Mouse (Mus musculus) layer of hippocampus, adult 11-12 months (tissue): ENCODE results near the gene Stkld1.
"Not testable (repeated sequence)": the region's sequence is repeated elsewhere in the genome, so short reads cannot be mapped to it uniquely, and the experiment has no call there.

Experiments used
- DNase-seq: peaks from one replicate; pipeline ENCODE4 v3.0.0; 2022; ENCODE audit warnings: low spot score

Gene Stkld1

DNA sequence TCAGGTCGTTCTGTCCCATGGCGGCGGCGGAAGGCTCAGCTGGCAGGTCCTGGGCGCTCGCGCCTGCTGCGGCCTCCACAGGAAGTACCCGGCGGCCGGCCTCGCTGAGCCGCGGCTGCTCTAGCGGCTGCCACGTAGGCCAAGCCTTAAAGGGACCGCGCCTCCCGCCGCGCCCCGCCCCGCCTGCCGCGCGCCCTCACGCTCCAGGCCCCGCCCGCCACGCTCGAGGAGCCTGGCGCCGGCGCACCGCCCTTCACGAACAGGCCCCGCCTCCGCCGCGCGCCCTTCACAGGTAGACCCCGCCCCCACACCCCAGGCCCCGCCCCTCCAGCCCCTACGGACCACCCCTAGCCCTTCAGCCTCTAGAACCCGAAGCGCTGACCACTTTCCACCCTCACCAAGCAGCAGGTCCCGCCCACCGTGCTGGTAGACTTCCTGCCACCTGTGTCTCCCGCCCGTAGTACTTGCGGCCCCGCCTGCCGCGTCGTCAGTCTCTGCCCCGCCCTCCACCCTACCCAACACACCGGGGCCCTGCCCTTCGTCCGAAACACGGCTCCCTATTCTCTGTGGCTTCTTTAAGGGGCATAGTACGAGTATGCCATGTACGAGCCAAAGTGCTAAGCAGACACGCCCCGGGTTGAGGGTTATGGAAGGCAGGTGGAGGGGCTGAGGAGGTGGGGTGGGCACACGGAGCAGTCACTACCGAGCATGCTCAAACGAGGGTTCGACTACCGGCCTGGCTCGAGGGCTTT, at the start of gene Stkld1, which contains the start of gene Surf4:
Stkld1 (plus strand) TSS at position 744 of the 752 bp plus-strand sequence.
Surf4 (minus strand) TSS at position 625 of the 752 bp plus-strand sequence.
- peak; percentile 92 for DNase-seq

DNA sequence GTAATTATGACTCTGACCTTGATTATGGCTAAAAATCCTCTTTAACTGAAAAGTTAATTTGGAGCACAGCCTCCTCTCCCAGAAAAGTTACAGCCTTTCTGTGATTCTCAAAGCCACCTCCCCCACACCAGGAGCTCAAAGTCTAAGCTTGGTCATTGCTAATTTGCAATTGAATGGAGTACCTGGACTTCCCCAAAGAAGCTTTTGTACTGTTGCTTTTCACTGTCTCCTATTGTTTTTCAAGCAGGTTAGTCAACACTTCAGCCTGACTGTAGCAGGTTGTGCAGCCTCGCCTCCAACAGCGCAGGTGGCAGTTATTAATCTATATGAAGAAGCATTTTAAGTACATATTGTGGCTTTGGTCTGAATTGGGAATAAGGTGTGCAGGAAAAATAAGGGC, 48.3 kb upstream of the Stkld1 start:
- DNase-seq: not testable (repeated sequence)

DNA sequence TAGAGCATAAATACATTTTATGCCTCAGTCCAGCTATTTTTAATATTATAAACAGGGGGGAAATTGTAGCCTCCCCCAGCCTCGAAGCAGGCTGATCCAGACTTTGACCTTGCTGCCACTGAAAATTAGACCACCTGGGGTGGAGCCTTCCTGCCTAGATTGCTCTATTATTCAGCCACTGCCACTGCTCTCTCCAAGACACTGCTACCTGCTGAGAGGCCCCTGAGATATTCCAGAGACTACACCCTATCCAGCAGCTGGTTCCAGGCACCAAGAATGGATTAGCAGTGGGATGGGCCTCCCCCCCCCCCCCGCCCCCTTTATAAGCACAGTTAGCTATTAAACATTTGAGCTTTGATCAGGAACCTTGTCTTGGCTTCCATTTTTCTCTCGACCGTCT, 47.7 kb upstream of the Stkld1 start:
- not testable (repeated sequence) for DNase-seq

DNA sequence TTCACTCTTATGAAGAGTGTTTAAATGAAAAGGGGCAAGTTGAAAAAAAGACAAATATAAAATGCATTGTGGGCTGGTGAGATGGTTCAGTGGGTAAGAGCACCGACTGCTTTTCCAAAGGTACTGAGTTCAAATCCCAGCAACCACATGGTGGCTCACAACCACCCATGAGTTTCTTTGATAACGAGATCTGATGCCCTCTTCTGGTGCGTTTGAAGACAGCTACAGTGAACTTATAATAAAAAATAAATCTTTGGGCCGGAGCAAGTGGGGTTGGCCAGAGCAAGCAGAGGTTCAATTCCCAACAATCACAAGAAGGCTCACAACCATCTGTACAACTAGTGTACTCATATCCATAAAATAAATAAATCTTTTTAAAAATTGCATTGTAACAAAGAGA, 37.9 kb upstream of the Stkld1 start:
- DNase-seq: no peak

DNA sequence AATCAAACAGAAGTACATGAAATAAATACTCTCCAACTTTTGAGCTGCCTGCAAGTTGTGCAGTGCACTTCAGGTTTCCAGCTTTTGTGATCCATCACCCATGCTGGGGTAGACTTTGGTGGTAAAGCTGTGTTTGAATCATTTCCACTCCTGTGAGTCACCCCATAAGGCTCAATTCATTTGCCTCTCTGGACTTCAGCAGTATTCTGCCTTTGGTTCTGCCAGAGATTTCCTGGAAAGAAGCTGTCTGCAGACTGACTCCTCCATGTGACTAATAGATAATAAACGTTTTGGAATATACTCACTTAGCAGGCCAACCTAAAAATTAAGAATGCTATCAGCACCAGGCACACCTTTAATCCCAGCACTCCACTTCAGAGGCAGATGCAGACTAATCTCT, 33.1 kb upstream of the Stkld1 start:
- DNase-seq: no peak

DNA sequence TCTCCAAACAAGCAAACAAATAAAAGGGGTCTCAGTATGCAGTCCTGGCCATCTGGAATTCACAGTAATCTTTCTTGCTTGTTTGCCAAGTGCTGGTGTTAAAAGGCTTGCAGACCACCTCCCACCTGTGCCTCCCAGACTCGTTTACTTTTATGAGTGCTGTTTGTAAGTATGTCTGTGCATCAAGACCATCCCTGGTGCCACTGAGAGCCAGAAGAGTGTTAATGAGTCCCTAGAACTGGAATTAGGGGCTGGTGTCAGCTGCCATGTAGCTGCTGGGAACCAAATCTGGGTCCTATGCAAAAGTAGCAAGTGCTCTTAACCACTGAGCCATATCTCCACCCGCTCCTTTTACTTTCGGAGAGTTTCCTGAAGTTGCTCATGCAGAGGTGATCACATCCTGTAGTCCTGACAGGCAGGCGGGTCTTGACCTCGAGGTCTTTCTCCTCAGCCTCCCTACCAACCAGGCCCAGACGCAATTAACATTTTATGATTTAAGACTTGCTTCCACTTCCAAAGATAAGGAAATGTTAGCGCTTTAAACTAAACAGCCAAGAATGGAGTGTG, 31.9 kb upstream of the Stkld1 start:
- DNase-seq: no peak

DNA sequence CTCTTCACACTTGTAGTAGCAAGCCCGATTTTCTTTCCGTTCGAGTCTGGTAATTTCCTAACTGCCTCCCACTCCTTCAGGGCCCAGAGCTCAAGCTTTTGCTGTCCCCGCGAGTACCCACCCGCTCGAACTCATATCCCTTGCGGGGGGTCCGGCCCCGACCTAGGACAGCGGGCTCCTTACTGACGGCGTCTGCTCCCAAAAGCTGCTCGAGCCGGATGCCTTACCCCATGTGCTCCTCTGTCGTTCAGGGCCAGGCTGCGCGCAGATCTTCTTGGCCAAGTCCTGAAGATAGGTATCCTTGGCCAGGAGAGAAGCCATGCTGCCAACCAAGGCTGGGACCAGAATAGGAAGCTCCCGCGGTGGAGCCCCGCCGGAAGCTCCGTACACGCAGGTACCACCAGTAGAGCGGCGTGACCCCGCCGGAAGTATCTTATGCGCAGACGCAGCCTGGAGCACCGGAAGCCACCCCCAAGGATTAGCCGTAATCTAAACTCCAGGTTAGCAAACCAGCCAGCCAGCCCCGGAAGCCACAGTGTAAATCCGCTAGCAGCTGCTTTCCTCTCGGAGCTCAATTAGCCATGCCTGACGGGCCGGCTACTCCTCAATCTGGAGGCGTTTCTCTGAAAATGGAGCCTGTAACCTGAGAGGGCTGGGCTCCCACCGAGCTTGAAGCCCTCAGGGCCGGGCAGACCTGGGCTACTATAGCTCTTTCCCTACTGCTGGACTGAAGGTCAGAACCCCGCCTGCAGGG, 31.2 kb upstream of the Stkld1 start, which contains the start of gene Surf6:
Surf6 (minus strand) TSS at position 413 of the 754 bp plus-strand sequence.
- peak; percentile 96 for DNase-seq

DNA sequence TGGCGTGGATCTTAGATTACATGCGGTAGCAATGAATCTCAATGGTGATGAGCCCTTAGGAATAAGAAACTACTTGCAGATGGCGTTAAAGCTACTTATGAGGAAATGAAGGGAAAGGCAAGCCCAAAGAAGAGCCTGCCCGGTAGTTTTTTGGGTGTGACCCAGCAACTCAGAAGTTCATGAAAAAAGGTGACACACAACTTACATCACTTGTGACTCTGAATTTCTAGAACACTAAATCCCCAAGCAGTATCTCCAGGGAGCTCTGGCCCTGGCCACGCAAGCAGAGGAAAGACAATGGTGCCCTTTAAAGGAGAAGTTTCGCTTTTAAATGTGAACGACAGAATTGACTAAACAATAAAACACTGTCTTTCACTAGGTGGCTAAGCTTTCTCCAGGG, 30.5 kb upstream of the Stkld1 start:
- no peak for DNase-seq

DNA sequence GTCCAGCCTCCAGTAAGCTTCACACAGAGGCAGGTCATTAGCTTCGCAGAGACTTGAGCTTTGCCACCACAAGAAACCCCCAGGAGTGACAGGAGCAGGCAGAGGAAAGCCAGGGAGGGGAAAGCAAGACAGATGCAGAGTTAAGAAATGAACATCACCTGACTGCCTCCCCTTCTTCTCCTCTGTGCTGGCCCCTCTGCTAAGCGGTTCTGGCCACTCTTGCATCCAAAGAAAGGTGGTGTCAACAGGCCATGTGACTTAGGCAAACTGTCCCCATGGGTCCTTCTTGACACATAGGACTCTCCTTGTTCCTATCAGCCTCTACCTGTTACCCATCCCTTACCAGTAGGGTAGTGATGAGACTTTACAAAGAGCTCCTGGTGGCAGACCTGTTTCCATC, 27.9 kb upstream of the Stkld1 start:
- no peak for DNase-seq

DNA sequence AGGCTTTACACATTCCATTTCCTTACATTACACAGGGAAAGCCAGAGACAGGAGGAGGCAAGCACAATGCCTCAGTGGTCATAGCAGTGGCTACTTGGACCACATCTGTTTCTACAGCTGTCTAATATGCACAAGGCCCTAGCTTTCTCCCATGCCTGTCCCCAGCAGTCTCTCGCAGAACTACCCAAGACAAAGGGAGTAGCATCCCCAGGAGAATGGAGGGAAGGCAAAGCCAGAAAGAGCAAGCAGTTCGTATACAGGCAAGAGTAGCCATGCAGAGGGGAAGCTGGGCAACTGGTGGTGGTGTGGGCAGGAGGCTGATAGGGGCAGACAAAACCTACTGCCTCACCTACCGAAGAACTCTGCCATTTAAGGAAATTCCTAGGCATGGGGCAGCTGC, 27.4 kb upstream of the Stkld1 start:
- no peak for DNase-seq

DNA sequence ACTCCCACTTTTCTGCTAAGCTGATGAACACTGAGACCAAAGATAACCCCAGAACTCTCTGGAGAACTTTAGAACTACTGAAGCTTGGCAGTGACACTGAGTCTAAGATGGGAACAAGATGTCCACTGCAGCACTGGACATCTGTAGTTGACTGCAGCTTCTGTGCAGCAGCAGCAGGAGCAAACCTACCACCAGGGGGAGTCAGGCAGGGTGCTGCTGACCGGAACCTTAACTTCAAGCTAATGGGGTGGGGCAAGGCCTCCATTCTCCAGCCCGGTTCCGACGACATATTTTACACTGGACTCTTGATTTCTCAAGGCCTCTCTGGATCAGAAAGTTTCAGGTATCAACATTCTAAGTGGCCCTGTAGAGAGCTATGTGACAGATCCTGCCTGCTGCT, 26.7 kb upstream of the Stkld1 start:
- DNase-seq: no peak

DNA sequence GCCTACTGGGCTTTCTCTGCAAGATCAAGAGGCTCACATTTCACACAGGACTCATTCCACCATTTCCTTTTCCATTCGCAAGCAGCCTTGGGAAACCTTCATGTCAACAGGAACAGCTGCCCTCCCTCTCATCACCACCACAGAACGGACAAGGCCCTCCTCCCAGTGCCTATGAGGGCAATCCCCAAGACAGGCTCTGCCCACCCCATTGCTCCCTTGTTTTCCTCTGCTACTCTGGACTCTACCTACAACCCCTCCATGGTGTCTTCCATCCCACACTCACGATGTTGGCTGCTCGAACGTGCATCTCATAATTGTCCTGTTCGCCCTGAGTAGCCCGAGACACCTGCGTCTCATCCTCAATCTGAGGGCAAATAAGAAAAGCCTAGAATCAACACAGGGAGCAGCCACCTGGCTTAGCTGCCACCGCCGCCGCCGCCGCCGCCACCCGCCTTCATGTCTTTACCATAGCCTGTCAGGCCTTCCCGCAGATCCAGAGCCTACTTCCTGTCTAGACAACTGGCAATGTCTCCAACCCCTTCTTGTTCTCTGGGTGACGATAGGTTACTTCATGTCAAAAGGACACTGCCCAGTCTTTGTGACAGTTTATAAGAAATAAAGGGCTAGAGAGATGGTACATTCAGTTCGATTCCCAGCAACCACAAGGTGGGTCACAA, 25.0 kb upstream of the Stkld1 start:
- no peak for DNase-seq

DNA sequence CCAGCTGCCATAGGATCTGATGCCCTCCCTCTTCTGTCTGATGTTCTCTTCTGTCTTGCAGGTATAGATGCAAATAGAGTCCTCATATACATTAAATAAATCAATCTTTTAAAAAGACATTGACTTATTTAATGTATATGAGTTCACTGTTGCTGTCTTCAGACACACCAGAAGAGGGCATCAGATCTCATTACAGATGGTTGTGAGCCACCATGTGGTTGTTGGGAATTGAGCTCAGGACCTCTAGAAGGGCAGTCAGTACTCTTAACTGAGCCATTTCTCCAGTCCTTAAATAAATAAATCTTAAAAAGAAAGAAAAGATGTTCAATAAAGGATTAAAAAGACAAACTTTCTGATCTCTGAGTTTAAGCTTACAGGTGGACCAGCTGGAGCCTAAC, 24.5 kb upstream of the Stkld1 start:
- DNase-seq: no peak

DNA sequence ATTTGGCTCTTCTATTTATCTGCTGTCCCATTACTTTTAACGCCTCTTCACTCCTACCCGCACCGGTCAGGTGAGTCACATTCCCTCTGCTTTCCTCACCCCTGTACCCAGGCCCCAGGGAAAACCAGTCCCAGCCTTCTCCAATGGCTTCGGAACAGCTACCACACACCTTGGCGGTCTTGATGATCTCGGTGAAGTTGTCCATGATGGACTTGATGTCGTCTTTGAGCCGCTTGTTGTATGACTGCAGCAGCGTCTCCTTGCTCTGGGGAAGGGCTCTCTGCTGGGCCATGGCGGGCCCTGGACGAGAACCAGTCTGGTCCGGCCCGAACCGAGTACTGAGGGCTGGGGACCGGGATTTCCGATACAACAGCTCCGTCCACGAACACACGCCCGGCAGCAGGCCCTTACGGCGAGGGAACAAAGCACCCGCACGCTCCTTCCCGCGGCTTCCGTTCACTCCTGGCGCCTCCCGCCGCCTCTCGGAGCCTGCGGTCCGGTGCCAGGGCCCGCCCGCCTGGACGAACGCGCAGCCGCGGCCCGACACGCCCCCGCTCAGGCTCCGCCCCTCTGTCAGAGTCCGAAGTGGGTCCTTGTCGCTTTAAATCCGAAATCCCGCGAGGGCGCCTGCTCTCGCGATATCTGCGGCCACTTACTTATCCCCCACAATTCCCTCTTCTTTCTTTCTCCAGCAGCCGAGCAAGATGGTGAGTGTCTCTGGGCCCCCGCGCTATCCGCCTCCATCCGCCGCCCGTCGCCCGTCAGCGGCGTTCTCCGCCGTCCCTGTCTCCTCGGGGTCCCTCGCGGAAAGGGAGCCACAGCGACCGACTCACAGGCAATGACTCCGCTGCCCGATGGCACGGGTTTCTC, 23.5 kb upstream of the Stkld1 start, which contains the start of the genes Med22 and Rpl7a:
Med22 (minus strand) TSS at position 554 of the 870 bp plus-strand sequence.
Rpl7a (plus strand) TSS at position 641 of the 870 bp plus-strand sequence.
- peak; percentile 100 for DNase-seq

DNA sequence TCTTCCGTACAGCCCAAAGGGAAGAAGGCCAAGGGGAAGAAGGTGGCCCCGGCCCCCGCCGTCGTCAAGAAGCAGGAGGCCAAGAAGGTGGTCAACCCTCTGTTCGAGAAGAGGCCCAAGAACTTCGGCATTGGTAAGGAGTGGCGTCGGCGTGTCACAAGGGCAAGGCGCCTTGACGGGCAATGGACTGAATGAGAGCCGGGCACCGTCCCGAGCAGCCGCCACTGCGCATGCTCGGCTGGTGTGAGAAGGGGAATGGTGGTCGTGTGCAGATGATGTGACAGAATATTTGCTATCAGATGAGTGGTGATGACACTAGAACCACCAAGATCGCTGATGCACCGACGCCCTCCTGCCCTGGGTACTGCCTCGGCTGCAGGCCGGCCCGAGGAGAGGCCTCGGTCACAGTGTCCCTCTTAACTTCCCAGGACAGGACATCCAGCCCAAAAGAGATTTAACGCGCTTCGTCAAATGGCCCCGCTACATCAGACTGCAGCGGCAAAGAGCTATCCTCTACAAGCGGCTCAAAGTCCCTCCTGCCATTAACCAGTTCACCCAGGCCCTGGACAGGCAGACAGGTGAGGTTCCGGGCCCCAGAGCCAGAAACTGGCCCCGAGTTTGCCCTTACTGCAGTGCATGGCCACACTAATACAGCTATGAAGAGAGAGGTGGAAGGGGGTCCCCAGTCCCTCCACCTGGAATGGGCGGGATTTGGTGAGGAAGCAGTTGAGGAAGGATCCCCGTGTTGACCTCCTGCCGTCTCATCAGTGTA, 22.7 kb upstream of the Stkld1 start:
- peak; percentile 67 for DNase-seq

DNA sequence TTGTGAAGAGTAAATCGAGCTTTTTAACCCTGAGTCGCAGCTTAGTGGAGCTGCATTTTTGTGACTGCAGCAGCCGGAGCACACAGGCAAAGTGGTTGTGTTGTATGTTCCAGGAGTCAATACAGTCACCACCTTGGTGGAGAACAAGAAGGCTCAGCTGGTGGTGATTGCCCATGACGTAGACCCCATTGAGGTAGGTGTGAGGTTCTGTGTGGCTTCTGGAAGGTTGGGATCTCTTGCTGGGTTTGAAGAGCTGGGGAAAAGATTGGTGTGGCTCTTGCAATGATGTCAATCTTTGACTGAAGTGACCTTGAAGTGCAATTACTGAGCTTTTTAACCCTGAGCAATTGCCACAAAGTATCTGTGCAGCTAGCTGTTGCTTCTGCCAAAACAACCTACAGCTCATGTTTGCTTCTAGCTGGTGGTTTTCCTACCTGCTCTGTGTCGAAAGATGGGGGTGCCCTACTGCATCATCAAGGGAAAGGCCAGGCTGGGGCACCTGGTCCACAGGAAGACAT, 21.5 kb upstream of the Stkld1 start:
- peak; percentile 3 for DNase-seq

DNA sequence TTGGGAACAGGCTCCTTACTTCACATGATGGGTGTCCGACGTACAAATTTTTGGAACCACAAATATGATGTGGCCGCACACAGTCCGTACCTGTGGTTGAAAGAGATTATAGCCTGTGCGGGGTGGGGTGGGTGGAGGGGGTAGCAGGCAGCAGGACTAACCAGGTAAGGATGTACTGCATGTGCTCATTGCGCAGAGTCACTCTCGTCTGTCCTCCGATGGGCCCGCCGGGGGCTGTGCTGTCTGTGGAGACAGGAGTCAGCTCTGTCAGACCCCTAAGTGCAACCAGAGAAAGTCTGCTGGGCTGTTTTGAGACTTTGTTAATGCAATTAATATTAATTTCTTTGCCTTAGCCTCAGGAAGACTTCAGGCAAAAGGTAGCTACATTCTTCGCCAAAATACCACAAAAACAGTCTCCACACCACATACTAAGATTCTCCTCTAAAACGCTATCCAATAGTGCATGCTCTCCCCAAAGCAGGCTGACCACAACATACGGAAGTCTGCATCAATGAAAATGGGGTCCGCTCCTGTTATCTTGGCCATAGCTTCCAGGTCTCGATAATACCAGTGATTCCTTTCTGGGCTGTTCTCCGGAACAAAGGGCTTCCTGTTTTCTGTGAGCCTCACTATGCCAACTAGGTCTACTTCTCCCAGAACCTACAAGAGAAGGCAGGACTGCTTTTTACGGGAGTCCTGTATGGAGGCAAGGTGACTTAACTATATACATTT, 20.3 kb upstream of the Stkld1 start:
- DNase-seq: peak; percentile 3

DNA sequence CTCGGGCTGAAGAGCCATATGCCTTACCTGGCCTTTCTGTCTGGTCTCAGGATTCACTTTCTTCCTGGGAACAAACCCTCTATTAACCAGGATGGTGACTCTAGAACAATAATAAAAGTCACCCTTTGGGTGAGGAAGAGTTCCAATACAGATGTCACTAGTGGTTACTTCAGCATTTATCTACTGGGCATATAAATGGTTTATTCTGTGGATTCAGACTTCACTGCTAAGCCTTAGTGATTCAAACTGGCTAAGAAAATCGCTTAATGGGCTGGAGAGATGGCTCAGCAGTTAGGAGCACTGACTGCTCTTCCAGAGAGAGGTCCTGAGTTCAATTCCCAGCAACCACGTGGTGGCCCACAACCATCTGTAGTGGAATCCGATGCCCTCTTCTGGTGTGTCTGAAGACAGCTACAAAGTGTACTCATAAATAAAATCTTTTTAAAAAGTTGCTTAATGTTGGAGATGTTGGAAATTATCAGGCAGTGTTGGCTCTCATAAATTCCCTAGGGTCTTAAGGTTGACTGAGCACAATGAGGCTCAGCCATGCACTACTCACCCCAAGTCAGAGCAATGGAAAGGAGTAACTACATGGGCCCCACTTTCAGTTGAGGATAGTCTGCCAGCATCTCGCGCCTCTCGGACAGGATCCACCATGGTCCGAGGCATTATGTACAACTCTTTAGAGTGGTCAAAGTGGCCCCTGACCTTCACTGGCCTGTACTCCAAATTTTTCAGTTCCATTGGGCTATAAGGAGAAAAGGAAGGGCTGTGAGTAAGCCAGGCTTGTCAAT, 19.5 kb upstream of the Stkld1 start:
- no peak for DNase-seq
